Mouse (Mus musculus) thymus, adult 18-20 months (tissue): Measurements from ENCODE around the gene Arsg.
A peak's percentile ranks its signal among the peaks of the same experiment; 100 is the strongest.

Experiments
- DNase-seq, 2 experiments: peaks; one replicate each; pipeline ENCODE4 v3.0.0; 2022; ENCODE audit warnings: mixed read lengths in 2 of 2

Arsg gene

DNA sequence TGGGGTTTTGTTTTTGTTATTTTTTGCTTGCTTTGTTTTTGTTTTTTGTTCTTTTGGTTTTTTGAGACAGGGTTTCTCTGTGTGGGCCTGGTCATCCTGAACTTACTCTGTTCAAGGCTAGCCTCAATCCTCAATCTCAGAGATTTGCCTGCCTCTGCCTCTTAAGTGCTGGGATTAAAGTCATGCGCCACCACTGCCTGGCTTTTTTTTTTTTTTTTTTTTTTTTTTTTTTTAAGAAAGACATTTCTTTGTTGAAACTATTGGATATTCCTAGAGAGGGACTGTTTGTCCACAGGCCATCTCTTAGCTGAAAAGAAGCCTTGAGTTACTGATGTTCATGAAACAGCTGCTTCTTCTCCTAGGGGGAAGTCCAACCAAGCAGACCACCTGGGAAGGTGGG is 74.5 kb downstream of the Arsg start:
- DNase-seq, result no peak

DNA sequence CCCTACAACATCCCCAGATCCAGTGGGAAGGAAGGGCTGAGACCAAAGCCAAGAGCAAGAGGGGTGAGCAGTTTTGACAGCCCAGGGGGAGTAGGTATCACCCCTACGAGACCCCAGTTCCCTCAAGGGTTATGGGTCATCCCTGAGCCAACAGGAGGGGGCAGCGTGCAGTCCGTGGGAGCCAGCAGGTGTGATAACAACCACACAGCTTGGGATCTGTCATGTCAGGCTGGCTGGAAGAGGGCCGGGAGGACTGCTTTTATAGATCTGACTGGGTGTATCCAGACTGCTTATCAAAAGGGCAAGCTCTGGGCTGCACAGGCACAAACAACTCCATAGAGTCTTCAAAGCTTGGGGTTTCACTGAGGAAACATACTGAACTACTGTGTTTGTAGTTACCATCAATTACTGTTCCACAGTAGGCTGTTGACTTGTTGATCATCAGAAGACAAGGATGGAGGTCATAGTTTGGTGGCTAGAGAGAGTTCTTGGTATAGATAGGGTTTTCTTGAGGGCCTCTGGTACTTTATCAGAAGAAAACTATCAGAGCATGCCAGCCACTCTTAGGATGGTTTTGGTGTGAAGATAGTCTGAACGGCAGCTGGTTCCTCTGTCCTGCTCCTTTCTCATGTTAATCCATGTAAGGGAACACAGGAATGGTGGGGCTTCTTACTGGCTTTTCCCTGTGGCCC is 76.6 kb downstream of the Arsg start:
- DNase-seq, result no peak

DNA sequence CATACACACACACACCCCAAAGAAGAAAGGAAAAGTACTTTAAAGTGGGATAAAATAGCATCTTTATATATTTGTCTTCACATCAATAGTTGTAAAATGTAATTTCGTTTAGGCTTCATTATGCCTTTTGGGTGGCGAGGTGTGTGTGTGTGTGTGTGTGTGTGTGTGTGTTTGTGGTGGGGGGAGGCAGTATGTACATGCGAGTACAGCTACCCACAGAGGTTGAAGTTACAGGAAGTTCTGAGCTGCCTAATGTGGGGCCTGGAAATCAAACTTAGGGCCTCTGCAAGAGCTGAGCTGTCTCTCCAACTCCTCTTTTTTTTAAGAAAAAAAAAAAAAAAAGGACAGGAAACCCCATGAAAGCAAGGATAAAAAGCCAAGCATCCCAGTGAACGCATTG is 80.7 kb downstream of the Arsg start:
- no peak for DNase-seq

DNA sequence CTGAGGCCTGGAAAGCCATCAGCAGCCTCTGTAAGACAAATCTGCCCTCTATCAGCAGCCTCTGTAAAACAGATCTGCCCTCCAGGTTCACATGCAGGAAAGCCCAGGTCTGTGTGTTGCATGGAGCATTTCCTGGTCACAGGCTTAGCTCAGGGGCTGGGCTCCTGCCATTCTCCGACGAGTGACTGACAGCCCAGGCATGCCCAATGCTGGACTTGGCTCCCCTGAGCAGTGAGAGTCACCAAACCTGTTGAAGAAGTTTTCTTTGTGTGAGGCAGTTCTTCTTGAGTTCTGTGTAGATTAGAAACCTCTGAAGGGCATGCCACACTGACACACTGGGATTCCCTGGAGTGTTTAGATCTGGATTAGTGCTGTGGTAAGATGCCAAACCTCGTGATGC is 81.3 kb downstream of the Arsg start:
- DNase-seq, result no peak

DNA sequence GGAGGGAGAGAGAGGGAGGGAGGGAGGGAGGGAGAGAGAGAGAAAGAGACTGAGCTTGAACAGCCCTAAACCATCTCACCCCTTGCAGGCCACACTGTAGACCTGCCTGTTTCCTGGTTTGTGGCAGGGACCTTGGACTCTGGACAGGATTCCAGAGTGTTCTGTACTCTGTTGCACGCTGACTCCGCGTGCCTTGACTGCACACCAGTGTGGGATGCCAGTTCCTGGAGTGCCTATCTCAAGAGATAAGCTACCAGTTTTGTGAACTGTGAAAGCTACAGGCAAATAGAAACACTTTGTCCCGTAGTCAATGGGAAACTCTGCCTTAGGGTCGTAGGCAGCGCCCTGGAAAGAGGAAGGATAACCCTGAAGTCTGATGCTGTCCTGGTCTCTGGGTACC is 83.0 kb downstream of the Arsg start:
- DNase-seq, result no peak

DNA sequence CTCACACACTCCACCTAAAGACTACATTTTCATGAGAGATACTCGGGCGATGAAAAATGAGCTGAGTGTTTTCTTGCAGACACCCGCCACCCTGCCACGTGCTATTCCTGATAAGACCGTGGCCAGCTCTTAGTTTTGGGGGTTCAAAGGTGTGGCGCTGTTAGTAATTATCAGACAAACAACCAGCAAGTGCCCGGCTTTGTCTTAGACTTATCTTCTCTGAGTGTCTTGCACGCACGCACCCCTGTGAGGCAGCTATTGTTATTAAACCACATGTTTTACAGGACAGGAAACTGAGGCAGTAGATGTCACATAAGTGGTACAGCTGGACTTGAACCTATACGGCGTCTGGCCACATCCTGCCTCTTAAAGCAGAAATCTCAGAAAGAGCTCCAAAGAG is 84.2 kb downstream of the Arsg start:
- DNase-seq, result no peak

DNA sequence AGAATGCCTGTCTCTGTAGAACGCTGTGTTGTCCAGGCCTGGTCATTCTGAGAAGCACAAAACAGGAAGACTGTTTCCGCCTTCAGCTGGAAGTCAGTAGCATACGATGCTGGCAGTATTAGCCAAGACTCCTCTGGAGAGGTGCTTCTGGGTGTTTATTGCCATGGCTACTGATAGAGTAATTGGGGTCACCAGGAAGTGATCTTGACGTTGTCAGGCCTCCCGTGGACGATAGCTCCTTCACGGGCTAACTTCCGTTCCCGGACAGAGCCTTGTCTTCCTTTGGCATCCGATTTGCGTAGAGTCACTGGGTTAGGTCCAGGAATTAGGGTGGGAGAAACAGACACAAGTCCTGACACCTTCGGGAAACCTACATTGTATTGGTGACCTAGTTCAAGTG is 86.1 kb downstream of the Arsg start:
- DNase-seq, result no peak

DNA sequence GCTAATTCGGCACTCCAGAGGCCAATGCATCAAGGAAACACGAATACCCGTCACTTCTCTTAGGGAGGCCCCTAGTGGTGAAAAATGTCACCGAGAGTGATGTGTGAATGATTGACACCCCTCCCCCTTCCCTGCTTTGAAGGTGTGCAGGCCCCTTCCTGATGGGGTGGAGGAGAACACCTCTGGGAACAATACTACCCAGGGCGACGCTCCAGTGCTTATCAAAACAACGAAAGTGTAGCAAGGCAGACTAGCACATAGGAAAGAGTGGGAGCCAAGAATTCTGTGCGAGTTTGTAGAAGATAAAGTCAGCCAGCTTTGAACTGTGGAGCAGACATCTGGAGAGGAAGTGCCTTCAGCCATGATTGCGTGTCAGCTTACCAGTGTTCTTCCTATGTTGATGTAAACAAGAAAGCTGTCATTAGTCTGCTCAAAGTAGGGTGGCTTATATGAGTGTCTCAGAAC is 87.7 kb downstream of the Arsg start:
- peak; percentile 27 to 63 for DNase-seq

DNA sequence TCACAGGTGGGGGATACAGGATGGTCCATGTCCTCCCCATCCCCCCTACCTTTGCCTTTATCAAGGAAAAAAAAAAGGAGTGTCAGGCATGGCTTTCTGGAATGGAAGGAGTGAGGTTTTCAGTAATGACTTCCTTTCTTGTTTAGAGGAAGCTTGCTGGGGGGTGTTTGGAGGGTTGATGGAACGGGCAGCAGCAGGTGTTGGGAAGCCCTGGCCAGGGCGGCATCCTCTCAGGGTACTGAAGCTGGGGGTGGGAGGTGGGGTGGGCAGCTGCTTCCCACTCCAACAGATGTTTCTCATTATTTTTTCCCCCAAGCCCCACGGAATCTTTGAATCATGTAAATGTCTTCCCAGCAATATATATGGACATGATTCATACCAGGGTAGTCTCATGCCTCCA is 88.3 kb downstream of the Arsg start:
- DNase-seq, result no peak

DNA sequence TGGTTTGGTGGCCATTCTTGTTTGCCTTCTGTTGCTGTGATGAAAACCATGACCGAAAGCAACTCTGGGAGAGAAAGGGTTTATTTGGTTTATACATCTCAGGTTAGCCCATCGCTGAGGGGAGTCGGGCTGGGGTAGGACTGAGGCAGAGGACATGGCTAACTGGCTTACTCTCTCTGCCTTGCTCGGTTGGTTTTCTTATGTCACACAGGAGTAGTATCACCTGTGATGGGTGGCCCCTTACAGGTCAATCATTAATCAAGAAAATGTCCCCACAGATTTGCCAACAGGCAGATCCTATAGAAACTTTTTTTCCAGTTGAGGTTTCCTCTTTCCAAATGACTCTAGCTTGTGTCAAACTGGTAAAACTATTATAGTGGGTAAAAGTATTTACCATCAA is 90.5 kb downstream of the Arsg start:
- DNase-seq, result no peak

DNA sequence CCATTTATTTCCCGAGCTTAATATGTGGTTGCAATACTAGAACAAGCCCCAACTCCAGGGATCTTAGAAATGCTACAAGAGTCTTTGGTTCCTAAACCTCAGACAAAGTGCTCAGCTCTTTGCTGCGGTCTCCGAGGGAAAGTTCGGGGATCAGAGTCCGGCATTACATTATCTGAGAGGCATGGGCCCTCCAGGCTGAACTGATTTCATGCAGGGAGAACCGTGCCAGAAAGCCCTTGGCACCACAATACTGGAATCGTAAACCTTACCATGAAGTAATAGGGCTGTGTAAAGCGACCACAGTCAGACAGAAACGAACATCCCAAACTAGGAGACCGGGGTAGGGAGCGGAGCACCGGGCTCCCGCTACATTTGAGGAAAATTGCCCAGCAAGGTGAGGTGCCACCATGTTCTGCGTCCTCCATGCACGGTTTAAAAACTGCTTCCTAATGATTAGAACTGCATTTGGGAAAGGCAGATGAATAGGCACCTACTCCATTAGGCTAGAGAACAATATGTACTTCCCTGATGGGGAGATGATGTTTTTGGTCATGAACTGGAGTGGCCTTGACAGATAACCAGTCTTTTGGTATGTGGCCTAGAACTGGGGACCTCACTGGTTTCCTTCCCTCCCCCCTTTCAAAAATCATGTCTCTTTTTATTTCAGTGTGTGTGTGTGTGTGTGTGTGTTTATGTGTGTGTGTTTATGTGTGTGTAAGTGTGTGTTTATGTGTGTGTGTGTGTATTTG is 91.5 kb downstream of the Arsg start:
- DNase-seq, result no peak

DNA sequence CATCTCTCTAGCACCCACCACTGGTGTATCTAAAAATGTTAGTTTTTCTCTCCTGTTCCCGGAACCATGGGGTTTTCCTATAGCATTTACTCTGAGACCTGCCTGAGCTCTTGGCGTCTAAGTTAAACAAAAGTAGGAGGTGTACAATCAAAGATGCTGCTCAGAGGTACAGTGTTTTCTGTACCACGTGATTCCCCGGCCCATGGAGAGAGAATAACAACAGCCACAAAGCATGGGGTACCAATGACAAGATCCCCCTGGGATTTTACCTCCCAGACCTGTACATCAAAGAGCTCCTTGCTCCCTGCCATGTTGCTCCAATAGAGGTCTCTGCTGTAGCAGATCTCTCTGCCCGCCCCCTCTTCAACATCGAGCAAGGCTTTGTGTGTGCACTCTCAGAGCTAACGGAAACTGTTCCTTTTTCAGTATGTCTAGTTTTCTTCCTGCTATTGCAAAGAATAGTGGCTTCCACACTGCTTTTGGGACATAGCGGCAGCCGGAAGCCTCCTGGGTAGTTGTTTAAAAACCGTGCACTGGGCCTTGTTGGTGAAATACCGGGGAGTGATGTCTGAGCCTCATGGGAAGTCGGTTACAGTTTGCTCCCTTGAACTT is 95.9 kb downstream of the Arsg start:
- DNase-seq, result no peak

DNA sequence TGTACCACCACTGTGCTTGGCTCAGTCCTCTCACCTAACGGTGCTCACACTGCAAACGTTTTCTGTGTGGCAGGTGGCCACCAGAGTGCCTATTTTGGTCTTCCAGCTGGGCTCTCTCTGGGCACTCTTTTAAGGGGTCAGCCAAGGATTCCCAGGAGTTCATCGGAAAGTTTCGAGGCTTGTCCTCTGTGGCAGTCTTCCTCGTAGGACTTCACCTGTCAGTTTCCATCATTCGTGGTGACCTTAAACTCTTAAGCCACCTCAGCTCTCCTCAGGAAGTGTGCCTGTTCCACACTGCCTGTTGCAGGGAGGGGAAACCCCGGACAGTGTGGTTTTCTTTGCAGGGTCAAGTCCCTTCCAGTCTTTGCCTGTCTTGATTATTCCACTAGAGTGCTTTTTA is 96.6 kb downstream of the Arsg start:
- no peak for DNase-seq

DNA sequence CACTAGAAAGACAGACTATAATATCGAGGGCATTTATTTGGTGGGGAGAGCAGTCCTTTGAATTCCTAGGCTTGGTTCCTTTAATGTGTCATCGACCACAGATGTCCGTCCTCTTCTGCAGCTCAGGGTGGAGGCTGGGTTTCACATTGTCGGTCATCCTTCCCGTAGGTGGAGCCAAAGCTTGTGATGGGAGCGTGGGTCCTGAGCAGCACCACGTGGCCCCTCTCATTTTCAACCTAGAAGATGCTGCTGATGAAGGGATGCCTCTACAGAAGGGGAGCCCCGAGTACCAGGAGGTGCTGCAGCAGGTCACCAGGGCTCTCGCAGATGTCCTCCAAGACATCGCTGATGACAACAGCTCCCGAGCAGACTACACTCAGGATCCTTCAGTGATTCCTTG is 98.9 kb downstream of the Arsg start:
- DNase-seq, result no peak

DNA sequence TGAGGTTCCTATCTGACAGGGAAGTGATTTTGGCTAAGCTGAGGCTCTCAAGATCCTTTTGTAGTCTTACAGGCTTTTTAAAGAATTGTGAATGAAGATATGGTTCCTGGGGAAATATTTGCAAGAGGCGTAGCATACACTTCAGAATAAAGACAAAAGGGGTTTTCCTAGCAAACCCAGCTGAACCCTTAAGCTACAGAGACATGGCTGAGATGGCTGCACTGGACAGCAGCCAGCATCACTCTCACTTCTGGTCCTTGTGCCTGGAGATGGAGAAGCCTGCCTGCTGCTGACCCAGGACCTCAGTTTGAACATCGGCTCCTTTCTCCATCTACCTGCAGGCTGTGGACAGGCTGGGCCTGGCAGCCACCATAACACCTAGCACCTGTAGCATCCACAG is 101.4 kb downstream of the Arsg start:
- no peak for DNase-seq

DNA sequence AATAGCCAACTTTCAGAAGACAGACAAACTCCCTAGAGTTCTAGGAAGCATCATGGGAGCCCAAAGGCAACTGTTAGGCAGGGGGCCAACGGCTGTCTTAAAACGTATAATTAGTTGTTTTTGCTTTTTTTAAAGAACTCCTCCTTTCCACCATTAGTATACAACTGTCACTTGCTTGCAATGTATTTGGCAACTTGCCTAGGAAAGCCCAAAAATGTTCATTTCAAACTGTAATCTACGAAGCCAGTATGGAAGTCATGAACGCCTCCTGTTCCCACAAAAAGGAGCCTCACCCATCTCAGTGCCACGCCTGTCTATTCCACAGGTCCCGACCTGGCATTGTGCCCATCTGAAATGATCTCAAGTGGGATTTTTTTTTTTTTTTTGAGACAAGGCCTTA is 102.7 kb downstream of the Arsg start:
- no peak for DNase-seq

DNA sequence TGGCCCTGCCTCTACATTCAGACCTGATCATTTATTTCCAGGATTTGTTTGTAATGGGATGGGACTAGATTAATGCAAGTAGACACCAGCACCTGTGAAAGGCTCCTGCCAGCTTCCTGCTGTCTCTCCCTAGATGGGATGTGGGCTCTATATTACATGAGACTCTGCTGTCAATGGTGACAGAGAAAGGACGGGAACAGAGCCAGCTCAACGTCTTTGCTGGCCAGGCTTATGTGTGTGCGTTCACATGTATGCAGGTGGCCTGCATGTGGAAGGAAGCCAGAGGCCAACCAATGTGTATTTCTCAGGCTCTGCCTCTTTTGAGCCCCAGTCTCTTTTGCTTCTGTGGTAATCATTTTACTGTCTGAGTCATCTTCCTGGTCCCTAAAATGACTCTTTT is 105.4 kb downstream of the Arsg start:
- DNase-seq, result no peak

DNA sequence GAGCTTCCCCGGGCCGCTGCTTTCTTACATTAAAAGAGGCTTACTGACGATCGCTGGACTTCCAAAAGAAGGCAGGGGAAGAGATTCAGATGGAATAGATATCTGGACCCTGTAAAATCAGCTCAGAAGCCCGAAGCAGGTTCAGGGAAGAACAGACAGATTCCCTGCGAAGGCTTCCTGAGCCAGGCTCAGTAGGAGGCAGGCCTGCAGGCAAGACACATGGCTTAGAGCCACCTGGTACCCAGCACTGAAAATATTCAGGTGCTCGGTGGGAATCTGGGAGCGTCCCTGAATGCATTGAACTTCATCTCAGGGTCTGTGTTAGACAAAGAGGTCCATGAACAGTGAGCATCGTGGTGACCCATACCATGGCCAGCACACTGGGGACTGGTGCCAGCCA is 106.8 kb downstream of the Arsg start:
- DNase-seq, result no peak

DNA sequence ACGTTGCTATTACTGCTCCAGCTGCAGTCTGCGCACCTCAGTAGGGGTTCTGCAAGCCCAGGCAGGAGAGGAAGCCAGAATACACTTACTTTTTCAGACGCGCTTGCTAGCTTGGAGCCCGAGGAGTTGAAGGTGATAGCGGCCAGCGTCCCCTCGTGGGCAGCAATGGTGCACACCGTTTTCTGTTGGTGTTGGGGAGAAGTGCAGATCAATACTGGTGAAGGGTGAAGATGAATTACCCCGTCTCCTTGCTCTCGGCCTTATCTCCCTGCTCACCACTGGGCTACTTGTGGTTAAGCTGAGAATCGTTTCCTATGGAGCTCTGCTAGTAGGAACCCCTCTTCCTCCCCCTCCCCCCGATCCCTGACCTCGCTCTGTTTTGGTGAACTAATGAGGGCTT is 110.8 kb downstream of the Arsg start:
- DNase-seq, result no peak

DNA sequence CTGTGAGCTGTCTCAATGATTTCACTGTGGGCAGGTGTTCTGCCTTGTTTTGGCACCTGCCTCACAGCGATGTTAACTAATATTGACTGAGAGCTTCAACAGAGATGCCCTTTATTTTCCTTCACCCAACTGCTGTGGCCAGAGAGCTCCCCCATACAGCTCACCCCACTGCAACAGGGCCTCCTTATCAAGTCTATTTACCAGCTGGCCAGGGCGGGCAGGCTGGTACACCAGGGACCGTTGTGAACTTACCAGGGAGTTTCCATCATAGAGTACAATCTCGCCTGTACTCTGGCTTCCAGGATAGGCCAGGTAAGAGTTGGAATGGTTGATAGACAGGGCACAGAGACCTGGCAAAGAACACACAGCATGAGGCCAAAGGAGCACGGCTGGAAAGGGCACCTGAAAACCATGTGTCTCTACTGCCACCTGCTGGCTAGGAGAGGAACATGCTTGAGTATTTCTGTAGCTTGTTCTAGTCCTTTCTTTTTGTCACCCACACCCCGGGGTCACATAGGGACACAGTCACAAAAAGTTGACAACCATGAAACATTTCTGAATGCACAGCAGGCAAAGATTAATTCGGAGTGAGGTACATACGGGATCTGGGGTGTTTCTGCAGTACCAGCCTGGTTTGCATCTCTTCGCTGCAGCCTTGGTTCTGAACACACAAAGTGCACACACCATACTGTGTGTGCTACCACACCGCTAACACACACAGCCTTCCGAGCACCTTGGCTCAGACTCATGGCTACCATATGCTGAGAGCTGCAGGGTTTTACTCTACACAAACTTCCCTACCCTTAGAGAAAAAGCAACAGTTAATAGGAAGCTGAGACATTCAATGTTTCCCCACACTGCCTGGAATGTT is 111.9 kb downstream of the Arsg start:
- DNase-seq, result peak; percentile 43 to 53

DNA sequence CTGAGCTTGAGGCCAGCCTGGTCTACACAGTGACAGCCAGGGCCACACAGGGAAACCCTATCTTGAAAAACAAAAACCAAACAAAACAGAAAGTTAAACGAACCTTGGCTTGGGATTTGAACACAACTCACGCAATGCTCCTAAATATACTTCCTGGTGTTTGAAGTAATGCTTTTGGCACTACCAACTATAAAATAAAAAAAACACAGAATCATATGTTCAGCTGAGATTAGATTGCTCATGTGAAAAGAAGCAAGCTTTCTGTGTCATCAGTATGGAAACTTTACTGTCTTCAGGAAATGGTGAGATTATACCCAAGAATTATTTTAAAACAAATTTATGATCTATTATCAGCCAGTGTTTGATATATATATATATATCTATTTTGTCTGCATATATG is 113.2 kb downstream of the Arsg start:
- DNase-seq, result no peak

DNA sequence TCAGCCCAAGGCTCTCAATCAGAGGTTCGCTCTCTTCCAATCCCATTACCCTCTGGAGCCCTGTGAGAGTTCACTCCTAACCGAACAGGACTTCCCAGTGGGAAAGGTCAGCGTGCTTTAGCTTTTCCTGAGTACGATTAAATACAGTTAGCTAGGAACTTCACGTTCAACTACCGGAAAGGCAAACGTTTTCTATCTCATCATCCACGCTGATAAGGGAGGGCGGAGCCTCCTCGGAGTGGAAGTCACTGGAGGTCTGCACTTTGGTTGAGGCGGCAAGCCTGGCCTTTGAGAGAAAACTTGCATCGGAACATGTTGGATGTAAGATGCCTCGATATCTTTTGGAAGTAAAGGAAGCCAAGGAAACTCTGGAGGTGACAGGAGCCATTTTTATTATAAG is 113.8 kb downstream of the Arsg start:
- DNase-seq, result no peak

DNA sequence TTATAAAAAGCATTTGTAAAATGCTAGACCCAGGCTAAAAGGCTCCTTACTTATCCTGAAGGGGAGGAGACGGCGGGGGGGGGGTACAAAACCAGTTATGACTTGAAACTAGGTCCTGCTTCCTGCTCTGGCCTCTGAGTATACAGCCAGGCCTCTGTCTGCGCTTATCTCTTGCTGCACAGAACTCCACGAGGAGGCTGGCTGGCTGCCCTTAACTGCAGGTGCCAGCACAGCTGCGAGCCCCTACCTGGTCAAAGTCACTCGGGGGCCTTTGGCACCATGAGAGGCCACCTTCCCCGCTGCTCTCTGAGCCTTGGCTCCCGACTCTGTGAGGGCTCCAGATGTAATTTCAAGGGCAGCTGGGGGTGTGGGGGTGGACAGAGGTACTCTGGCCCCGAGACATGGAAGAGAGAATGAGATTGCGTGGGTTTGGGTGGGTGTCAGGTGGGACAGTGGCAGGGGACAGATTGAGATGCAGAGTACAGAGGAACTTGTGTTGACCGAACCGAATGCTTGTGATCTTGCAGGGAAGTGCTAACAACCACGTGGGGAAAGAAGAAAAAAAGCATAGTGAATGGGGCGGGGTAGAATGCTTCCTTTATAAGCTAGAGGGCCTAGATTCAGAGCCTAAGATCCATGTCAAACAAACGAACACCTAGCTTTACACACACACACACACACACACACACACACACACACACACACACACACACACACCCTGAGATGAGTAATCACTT is 114.6 kb downstream of the Arsg start:
- no peak for DNase-seq
